Mouse (Mus musculus): Measurements from ENCODE around the gene Agtrap. TPM values are rescaled to one million over a fixed set of nuclear protein-coding genes. Genes with fewer than 3 reads are reported as not detected.

Agtrap gene
- total and polyA plus RNA-seq, 2 experiments from 2014 or later, result 4.2 to 7.9 TPM

GRCm38 (mm10) chr4:148075881-148076280, 11.9 kb downstream of the Agtrap start:
- H3K27me3 ChIP-seq (ENCODE audit: insufficient read depth, low read length), result no peaks in the 10 kb centered on the region
- no peak for TF ChIP-seq CTCF (IDR thresholded peaks at IDR 0.05; ENCODE audit: low read depth)
- no peaks in the 10 kb centered on the region for H3K4me1 ChIP-seq (ENCODE audit: insufficient read depth)
- H3K9ac ChIP-seq, result no peak overlapping the region
- no peak for ATAC-seq
- 94% methylated on average over 6 of the region's 6 CpGs for WGBS
- no peaks in the 10 kb centered on the region for H3K36me3 ChIP-seq (ENCODE audit: insufficient read depth)
- no peak for DNase-seq
- H3K4me2 ChIP-seq (ENCODE audit: low read depth), result no peak overlapping the region
- H3K4me3 ChIP-seq (ENCODE audit: low read depth, low read length), result no peak overlapping the region
- H3K9me3 ChIP-seq (ENCODE audit: low read length), result no peaks in the 10 kb centered on the region
- H3K27ac ChIP-seq (ENCODE audit: low read depth, low read length), result no peak overlapping the region

- H3K27me3 ChIP-seq (ENCODE audit: insufficient read depth, low read length), result no peaks in the 10 kb centered on the region
- WGBS, result 37% methylated on average over 21 of the region's 21 CpGs
- TF ChIP-seq CTCF (IDR thresholded peaks at IDR 0.05; ENCODE audit: low read depth), result no peak
- no peaks in the 10 kb centered on the region for H3K36me3 ChIP-seq (ENCODE audit: insufficient read depth)
- peak; percentile 82 for DNase-seq
- ATAC-seq, result peak; percentile 23; the same call in 1 of the 2 replicates
- H3K27ac ChIP-seq (ENCODE audit: low read depth, low read length), result no peak overlapping the region
- H3K9me3 ChIP-seq (ENCODE audit: low read length), result no peaks in the 10 kb centered on the region
- H3K4me1 ChIP-seq (ENCODE audit: insufficient read depth), result no peaks in the 10 kb centered on the region
- no peak overlapping the region for H3K9ac ChIP-seq
- H3K4me3 ChIP-seq (ENCODE audit: low read depth, low read length), result peak overlapping the region; percentile 17; the same call in 1 of the 2 replicates
- peak overlapping the region; percentile 45 for H3K4me2 ChIP-seq (ENCODE audit: low read depth)
Observed at GRCm38 (mm10) chr4:148075259-148075658, 12.6 kb downstream of the Agtrap start.

- DNase-seq (peak; percentile 32), ATAC-seq (peak; percentile 38; the same call in 1 of the 2 replicates)
- 46% methylated on average over 17 of the region's 17 CpGs for WGBS
- Histone ChIP-seq H3K4me1 (ENCODE audit: insufficient read depth) (no peaks in the 10 kb centered on the region), H3K36me3 (ENCODE audit: insufficient read depth) (no peaks in the 10 kb centered on the region), H3K9me3 (ENCODE audit: low read length) (no peaks in the 10 kb centered on the region), H3K4me3 (ENCODE audit: low read depth, low read length) (peak overlapping the region; percentile 17; the same call in 1 of the 2 replicates), H3K27ac (ENCODE audit: low read depth, low read length) (no peak overlapping the region), H3K27me3 (ENCODE audit: insufficient read depth, low read length) (no peaks in the 10 kb centered on the region), H3K9ac (no peak overlapping the region), H3K4me2 (ENCODE audit: low read depth) (peak overlapping the region; percentile 45)
- TF ChIP-seq CTCF (IDR thresholded peaks at IDR 0.05; ENCODE audit: low read depth), result peak; percentile 56
Observed at GRCm38 (mm10) chr4:148074521-148075189, 13.2 kb downstream of the Agtrap start.

GRCm38 (mm10) chr4:148071508-148071907, 16.3 kb downstream of the Agtrap start:
- Histone ChIP-seq H3K9me3 (ENCODE audit: low read length) (no peaks in the 10 kb centered on the region), H3K27me3 (ENCODE audit: insufficient read depth, low read length) (no peaks in the 10 kb centered on the region)
- TF ChIP-seq CTCF (IDR thresholded peaks at IDR 0.05; ENCODE audit: low read depth), result no peak

GRCm38 (mm10) chr4:148069602-148070218, 18.1 kb downstream of the Agtrap start:
- H3K4me1 ChIP-seq (ENCODE audit: insufficient read depth), result no peaks in the 10 kb centered on the region
- WGBS, result 82% methylated on average over 9 of the region's 9 CpGs
- ATAC-seq (no peak), DNase-seq (no peak)
- H3K36me3 ChIP-seq (ENCODE audit: insufficient read depth), result no peaks in the 10 kb centered on the region
- H3K4me2 ChIP-seq (ENCODE audit: low read depth), result no peak overlapping the region
- no peak for TF ChIP-seq CTCF (IDR thresholded peaks at IDR 0.05; ENCODE audit: low read depth)
- H3K9ac ChIP-seq, result no peak overlapping the region
- H3K9me3 ChIP-seq (ENCODE audit: low read length), result no peaks in the 10 kb centered on the region
- no peak overlapping the region for H3K27ac ChIP-seq (ENCODE audit: low read depth, low read length)
- no peak overlapping the region for H3K4me3 ChIP-seq (ENCODE audit: low read depth, low read length)
- no peaks in the 10 kb centered on the region for H3K27me3 ChIP-seq (ENCODE audit: insufficient read depth, low read length)

More at GRCm38 (mm10) chr4:148071508-148071907, 16.3 kb downstream of the Agtrap start:
- Histone ChIP-seq H3K36me3 (ENCODE audit: insufficient read depth) (no peaks in the 10 kb centered on the region), H3K9ac (no peak overlapping the region), H3K4me3 (ENCODE audit: low read depth, low read length) (no peak overlapping the region), H3K27ac (ENCODE audit: low read depth, low read length) (no peak overlapping the region), H3K4me2 (ENCODE audit: low read depth) (no peak overlapping the region), H3K4me1 (ENCODE audit: insufficient read depth) (no peaks in the 10 kb centered on the region)
- WGBS, result 70% methylated on average over 5 of the region's 5 CpGs
- DNase-seq (no peak), ATAC-seq (no peak)

GRCm38 (mm10) chr4:148067346-148067745, 20.5 kb downstream of the Agtrap start:
- Histone ChIP-seq H3K27me3 (ENCODE audit: insufficient read depth, low read length) (no peaks in the 10 kb centered on the region), H3K9me3 (ENCODE audit: low read length) (no peaks in the 10 kb centered on the region), H3K27ac (ENCODE audit: low read depth, low read length) (no peak overlapping the region), H3K36me3 (ENCODE audit: insufficient read depth) (no peaks in the 10 kb centered on the region), H3K4me2 (ENCODE audit: low read depth) (no peak overlapping the region), H3K9ac (no peak overlapping the region), H3K4me3 (ENCODE audit: low read depth, low read length) (no peak overlapping the region), H3K4me1 (ENCODE audit: insufficient read depth) (no peaks in the 10 kb centered on the region)
- TF ChIP-seq CTCF (IDR thresholded peaks at IDR 0.05; ENCODE audit: low read depth), result no peak
- ATAC-seq (no peak), DNase-seq (no peak)
- 89% methylated on average over 8 of the region's 8 CpGs for WGBS

- no peak for ATAC-seq
- no peak for TF ChIP-seq CTCF (IDR thresholded peaks at IDR 0.05; ENCODE audit: low read depth)
- no peak overlapping the region for H3K4me2 ChIP-seq (ENCODE audit: low read depth)
- no peaks in the 10 kb centered on the region for H3K36me3 ChIP-seq (ENCODE audit: insufficient read depth)
- no peaks in the 10 kb centered on the region for H3K4me1 ChIP-seq (ENCODE audit: insufficient read depth)
- H3K27ac ChIP-seq (ENCODE audit: low read depth, low read length), result no peak overlapping the region
- no peak for DNase-seq
- WGBS, result 57% methylated on average over 9 of the region's 9 CpGs
- no peaks in the 10 kb centered on the region for H3K9me3 ChIP-seq (ENCODE audit: low read length)
- no peaks in the 10 kb centered on the region for H3K27me3 ChIP-seq (ENCODE audit: insufficient read depth, low read length)
- no peak overlapping the region for H3K4me3 ChIP-seq (ENCODE audit: low read depth, low read length)
- no peak overlapping the region for H3K9ac ChIP-seq
Observed at GRCm38 (mm10) chr4:148066401-148066744, 21.5 kb downstream of the Agtrap start.
